Mouse (Mus musculus) R1 (cell line): ENCODE data around the gene Vmn2r106.

Experiments used
- DNase-seq: peaks from one replicate; pipeline ENCODE4 v3.0.0-alpha.2; 2018; ENCODE audit warnings: low read depth, low spot score

Gene Vmn2r106

DNA sequence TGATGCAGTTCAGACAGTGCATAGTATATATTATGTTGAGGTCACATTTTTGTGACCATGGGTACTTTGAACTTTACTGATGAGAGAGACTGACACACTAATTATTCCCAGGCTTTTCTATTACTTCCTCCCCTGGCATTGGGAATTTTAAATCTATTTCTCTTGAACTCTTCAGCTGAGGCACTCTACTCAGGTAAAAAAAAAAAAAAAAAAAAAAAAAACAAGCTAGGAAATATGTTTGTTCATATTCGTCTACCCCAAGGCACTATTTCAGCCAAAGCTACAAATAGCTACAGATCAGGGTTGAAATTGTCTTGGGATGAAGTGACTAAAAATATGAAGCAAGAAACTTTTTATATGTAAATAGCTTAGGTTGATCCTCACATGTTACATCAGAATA, at the start of gene Vmn2r106:
Gene Vmn2r106, minus strand, starts transcription at position 101 of the 400 bp plus-strand sequence.
- DNase-seq: no peak

DNA sequence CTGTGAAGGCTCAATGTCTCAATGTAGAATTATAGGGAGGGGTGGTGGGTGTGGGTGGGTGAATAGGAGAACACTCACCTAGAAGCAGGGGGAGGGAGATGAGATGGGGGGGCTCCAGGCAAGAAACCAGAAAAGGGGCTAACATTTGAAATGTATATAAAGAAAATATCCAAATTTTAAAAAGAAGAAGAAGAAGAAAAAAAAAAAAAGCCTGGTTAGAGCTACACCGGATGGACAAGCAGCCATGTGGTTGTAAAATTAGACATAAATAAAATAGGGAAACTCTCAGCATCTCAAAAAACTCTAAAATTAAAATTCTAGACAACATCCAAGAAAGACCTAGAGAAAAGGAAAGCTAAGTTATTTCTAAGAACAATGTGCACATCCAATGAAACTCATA, 20.4 kb upstream of the Vmn2r106 start:
- DNase-seq: no peak

DNA sequence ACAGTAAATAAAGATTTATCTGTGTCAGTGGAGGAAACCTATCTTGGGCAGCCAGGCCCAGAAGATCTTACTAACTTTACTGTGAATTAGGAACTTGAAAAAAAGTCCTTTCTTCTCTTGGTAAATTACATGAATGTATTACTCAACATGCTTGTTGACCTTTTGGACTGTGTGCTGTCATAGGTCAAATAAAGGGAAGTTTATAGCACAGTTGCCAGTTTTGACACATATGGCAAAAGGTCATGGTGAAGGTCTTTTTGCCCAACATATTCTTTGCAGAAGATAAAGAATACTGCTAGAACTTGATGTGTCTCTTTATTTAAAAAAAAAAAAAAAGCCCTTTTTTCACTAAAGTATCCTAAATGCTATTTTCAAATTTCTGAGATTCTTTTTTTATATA, 1.6 kb upstream of the Vmn2r106 start:
- no peak for DNase-seq

DNA sequence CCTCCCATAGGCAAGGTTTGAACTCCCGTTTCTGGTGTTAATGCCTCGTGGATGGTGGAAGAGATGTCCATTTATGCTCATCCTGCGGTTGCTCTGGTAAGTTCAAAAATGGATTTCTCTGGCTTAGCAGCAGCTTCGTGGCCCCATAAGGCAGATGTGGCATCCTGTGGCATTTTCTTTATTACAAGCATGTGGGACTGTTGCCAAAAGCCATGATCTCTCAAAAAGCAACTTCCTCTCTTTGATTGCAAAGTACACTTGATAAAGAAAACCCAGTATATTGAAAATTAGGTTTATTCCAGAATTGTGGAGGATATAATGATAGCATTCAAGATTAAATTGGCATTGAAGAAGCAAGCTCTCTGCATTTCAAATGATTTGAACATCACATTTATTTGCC, 29.8 kb downstream of the Vmn2r106 start:
- DNase-seq: no peak

GRCm38 (mm10) chr17:20234952-20235351, 50.4 kb downstream of the Vmn2r106 start, which contains the start of gene Vmn2r105:
Gene Vmn2r105, minus strand, starts transcription at chr17:20235052.
- DNase-seq: no peak
